8 mouse cellular contexts compared by ENCODE assay signal in the genomic region with DNA sequence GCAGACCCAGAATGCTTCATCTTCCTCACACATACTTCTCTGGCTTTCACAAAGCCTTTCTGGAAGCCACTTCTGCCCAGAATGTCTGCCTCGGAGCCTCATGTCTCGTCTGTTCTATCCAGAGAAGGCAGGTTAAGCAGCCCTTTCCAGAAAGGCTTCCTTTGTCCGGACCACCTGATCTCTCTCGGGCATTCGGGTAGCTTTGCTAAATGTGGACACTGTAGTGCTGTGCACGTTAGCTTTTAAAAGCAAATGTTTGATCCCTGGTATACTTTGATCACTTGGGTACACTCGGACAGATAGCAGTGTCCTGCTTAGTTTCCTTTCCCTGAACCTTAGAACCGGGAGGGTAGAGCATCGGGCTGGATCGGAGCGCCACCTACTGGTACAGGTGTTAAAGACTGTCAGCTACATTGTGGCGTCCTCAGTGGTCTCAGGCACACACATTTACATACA. TPM values are rescaled to one million over a fixed set of nuclear protein-coding genes. Genes with fewer than 3 reads are reported as not detected.
A peak's percentile ranks its signal among the peaks of the same experiment; 100 is the strongest.
DNase-seq lines count a peak whose midpoint lies in the region; ATAC-seq and TF ChIP-seq lines count a peak whose summit lies in the region.

No protein-coding gene starts in this region.

- no peaks in the 10 kb centered on the region for H3K9me3 ChIP-seq in erythroblast, embryonic 14.5 days (ENCODE audit: control insufficient read depth, low read length)
- no peaks in the 10 kb centered on the region for H3K9me3 ChIP-seq in heart, embryonic 13.5 days
- no peaks in the 10 kb centered on the region for H3K9me3 ChIP-seq in kidney, postnatal 0 days (replicated peaks; ENCODE audit: low read length)
- H3K9me3 ChIP-seq in liver, embryonic 11.5 days (ENCODE audit: control insufficient read depth, low read length) = no peaks in the 10 kb centered on the region

- 8% methylated on average over 12 of the region's 12 CpGs for WGBS in heart, embryonic 13.5 days
- WGBS in kidney, postnatal 0 days = 12% methylated on average over 12 of the region's 12 CpGs
- 11% methylated on average over 12 of the region's 12 CpGs for WGBS in liver, embryonic 11.5 days

- H3K79me2 ChIP-seq in myocyte (ENCODE audit: control insufficient read depth, insufficient read depth) = no peaks in the 10 kb centered on the region

- H3K4me1 ChIP-seq in erythroblast, embryonic 14.5 days (ENCODE audit: control insufficient read depth) = peaks cover 80% of the 10 kb centered on the region
- peaks cover 18% of the 10 kb centered on the region for H3K4me1 ChIP-seq in heart, embryonic 13.5 days
- no peaks in the 10 kb centered on the region for H3K4me1 ChIP-seq in kidney, postnatal 0 days (replicated peaks; ENCODE audit: insufficient read depth, low read length)
- peaks cover 21% of the 10 kb centered on the region for H3K4me1 ChIP-seq in liver, embryonic 11.5 days (replicated peaks; ENCODE audit: control insufficient read depth, insufficient read depth, low read length)

- H3K4me3 ChIP-seq in erythroblast, embryonic 14.5 days (replicated peaks) = peak overlapping the region; percentile 63
- peak overlapping the region; percentile 51 for H3K4me3 ChIP-seq in heart, embryonic 13.5 days
- peak overlapping the region; percentile 20 for H3K4me3 ChIP-seq in kidney, postnatal 0 days (replicated peaks; ENCODE audit: low read depth, low read length)
- peak overlapping the region; percentile 19; the same call in 1 of the 2 replicates for H3K4me3 ChIP-seq in liver, embryonic 11.5 days (ENCODE audit: low read depth, low read length)
- peak overlapping the region; percentile 10 for H3K4me3 ChIP-seq in myocyte

- no peaks in the 10 kb centered on the region for H3K27me3 ChIP-seq in erythroblast, embryonic 14.5 days (ENCODE audit: control insufficient read depth)
- H3K27me3 ChIP-seq in heart, embryonic 13.5 days (replicated peaks) = no peaks in the 10 kb centered on the region; the same call in 1 of the 2 replicates
- no peaks in the 10 kb centered on the region for H3K27me3 ChIP-seq in kidney, postnatal 0 days (ENCODE audit: insufficient read depth, low read length)
- H3K27me3 ChIP-seq in liver, embryonic 11.5 days (replicated peaks; ENCODE audit: control insufficient read depth, insufficient read depth, low read length) = no peaks in the 10 kb centered on the region
- H3K27me3 ChIP-seq in myocyte (ENCODE audit: control insufficient read depth, insufficient read depth, insufficient read length) = no peaks in the 10 kb centered on the region

- H3K36me3 ChIP-seq in erythroblast, embryonic 14.5 days (ENCODE audit: control insufficient read depth) = no peaks in the 10 kb centered on the region
- H3K36me3 ChIP-seq in heart, embryonic 13.5 days = no peaks in the 10 kb centered on the region
- no peaks in the 10 kb centered on the region for H3K36me3 ChIP-seq in kidney, postnatal 0 days (ENCODE audit: insufficient read depth, low read length)
- no peaks in the 10 kb centered on the region for H3K36me3 ChIP-seq in liver, embryonic 11.5 days (ENCODE audit: control insufficient read depth, insufficient read depth, low read length)
- H3K36me3 ChIP-seq in myocyte (ENCODE audit: control insufficient read depth, insufficient read depth) = no peaks in the 10 kb centered on the region

- ATAC-seq in heart, embryonic 13.5 days (ENCODE audit: extremely low read depth, insufficient number of reproducible peaks, low FRiP score, low TSS enrichment) = 0 out of 2 replicates have a peak, but pooled peaks have one; percentile 49
- ATAC-seq in kidney, postnatal 0 days (replicated peaks; ENCODE audit: low FRiP score, low read depth) = peak; percentile 81
- ATAC-seq in liver, embryonic 11.5 days (replicated peaks; ENCODE audit: low FRiP score) = peak; percentile 38

- no peak overlapping the region for H3K27ac ChIP-seq in heart, embryonic 13.5 days (replicated peaks)
- H3K27ac ChIP-seq in kidney, postnatal 0 days = no peak overlapping the region
- H3K27ac ChIP-seq in liver, embryonic 11.5 days (ENCODE audit: low read depth, low read length) = peak overlapping the region; percentile 96; the same call in 1 of the 2 replicates

- H3ac ChIP-seq in myocyte (ENCODE audit: control insufficient read depth, insufficient read length) = no peak overlapping the region

- H3K9ac ChIP-seq in heart, embryonic 13.5 days = peak overlapping the region; percentile 72
- H3K9ac ChIP-seq in kidney, postnatal 0 days (ENCODE audit: low read depth, low read length) = 0 out of 2 replicates have a peak overlapping the region, but pooled peaks have one; percentile 29
- H3K9ac ChIP-seq in liver, embryonic 11.5 days (ENCODE audit: low read depth, low read length) = peak overlapping the region; percentile 55

- peak; percentile 91 for DNase-seq in CD4-positive, CD25-positive, alpha-beta regulatory T cell, adult 2 months (ENCODE audit: low read depth, low spot score)
- DNase-seq in brain, embryonic 18.5 days (ENCODE audit: low read depth, low spot score) = peak; percentile 46
- peak; percentile 95 for DNase-seq in kidney, postnatal 0 days (ENCODE audit: low spot score)
- peak; percentile 79 for DNase-seq in liver, embryonic 11.5 days (ENCODE audit: low spot score)
- DNase-seq in spleen, postnatal 4 days (ENCODE audit: low spot score in 2 of 2) = peak; percentile 88 to 97

- TF ChIP-seq POLR2A in myocyte (IDR thresholded peaks at IDR 0.05; ENCODE audit: insufficient read length, low read depth) = no peak

- peak overlapping the region; percentile 69 for H3K4me2 ChIP-seq in heart, embryonic 13.5 days
- H3K4me2 ChIP-seq in kidney, postnatal 0 days (ENCODE audit: low read length) = peak overlapping the region; percentile 62
- peak overlapping the region; percentile 57 for H3K4me2 ChIP-seq in liver, embryonic 11.5 days
- peak overlapping the region; percentile 89 for H3K4me2 ChIP-seq in myocyte (ENCODE audit: low read depth)

- peak; percentile 95 for TF ChIP-seq CTCF in kidney, postnatal 0 days (IDR thresholded peaks at IDR 0.05; ENCODE audit: low read depth)

TF ChIP-seq in myocyte, 11 proteins besides CTCF, POLR2A, EP300 and RAD21:
- TF ChIP-seq REST (IDR thresholded peaks at IDR 0.05; ENCODE audit: insufficient read depth, insufficient read length) (no peak), SRF (IDR thresholded peaks at IDR 0.05; ENCODE audit: control insufficient read depth, insufficient read length, low read depth) (no peak), MYOD1 (IDR thresholded peaks at IDR 0.05; ENCODE audit: control insufficient read depth in 1 of 3, insufficient read length in 2 of 3, low read depth in 2 of 3) (no peak), E2F4 (IDR thresholded peaks at IDR 0.05; ENCODE audit: insufficient read depth) (no peak), USF1 (IDR thresholded peaks at IDR 0.05; ENCODE audit: low read depth) (no peak), MYOG (IDR thresholded peaks at IDR 0.05; ENCODE audit: control insufficient read depth in 1 of 3, insufficient read depth in 1 of 3, insufficient read length in 2 of 3, low read depth in 2 of 3) (no peak), TCF12 (IDR thresholded peaks at IDR 0.05; ENCODE audit: insufficient read depth, poor library complexity, severe bottlenecking) (no peak), CEBPB (IDR thresholded peaks at IDR 0.05; ENCODE audit: insufficient read depth, poor library complexity, severe bottlenecking) (no peak), POLR2AphosphoS2 (IDR thresholded peaks at IDR 0.05; ENCODE audit: insufficient read length, low read depth) (no peak), MAX (IDR thresholded peaks at IDR 0.05; ENCODE audit: low read depth) (no peak), TCF3 (IDR thresholded peaks at IDR 0.05; ENCODE audit: insufficient read length, low read depth) (no peak)

RNA-seq across cellular contexts. Expression of gene Mns1, which starts 29.7 kb away (rescaled TPM):
- polyA plus RNA-seq in erythroblast, embryonic 14.5 days (2012) = 3.3 and 4.3 TPM in 2 replicates
- 16.4 and 16.8 TPM in 2 replicates for polyA plus RNA-seq in heart, embryonic 13.5 days (2015; fragmentation: Nextera tagmentation; extraction: Ambion mirVana)
- polyA plus RNA-seq in kidney, postnatal 0 days (2015; fragmentation: Nextera tagmentation; extraction: Ambion mirVana) = 13.4 and 16.1 TPM in 2 replicates
- polyA plus RNA-seq in liver, embryonic 11.5 days (2014; fragmentation: Nextera tagmentation; extraction: Ambion mirVana) = 133 and 139 TPM in 2 replicates
- 0.62 TPM for polyA plus RNA-seq in myocyte (2012; fragmentation: generic; extraction: Trizol)

Comparison
In these comparisons a context has a peak if more than half of its experiments do, and no peak if none do; other contexts are left out.
1. H3K4me3 ChIP-seq: peak in every context shown above with its lines; median percentile 63 in erythroblast, embryonic 14.5 days; 51 in heart, embryonic 13.5 days; 20 in kidney, postnatal 0 days; 19 in liver, embryonic 11.5 days; 10 in myocyte.